13 mouse cellular contexts compared by ENCODE assay signal in the genomic region with DNA sequence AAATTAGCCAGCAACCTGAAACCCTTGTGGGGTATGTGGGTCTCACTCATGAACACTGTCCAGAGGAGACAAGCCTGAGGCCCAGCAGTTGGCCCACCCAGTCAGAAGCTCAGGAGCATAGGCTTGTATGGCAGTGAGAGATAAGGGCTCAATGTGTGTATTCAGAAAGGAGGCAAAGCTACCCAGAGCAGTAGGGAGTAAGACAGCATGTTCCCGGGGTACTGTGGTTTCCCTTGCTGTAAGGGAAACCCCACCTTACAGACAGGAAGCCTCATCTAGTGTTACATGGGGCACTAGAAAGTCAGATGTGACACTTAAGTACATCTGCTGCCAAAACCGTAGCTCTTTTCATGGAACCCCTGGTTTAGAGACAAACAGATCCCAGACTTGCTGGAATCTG.
DNase-seq lines count a peak whose midpoint lies in the region; ATAC-seq and TF ChIP-seq lines count a peak whose summit lies in the region.
"Had no signal": no experiment of that assay in that cellular context is flagged by ENCODE, and none has a peak within 500 bp of the region (broad histone marks: within the 10 kb centered on the region; RNA-seq: fewer than 3 reads in every experiment).

No protein-coding gene starts in this region.

- H3K4me2 ChIP-seq in lung, postnatal 0 days (replicated peaks; ENCODE audit: low read depth, low read length), result no peak overlapping the region
- H3K4me2 ChIP-seq in liver, embryonic 16.5 days (ENCODE audit: low read depth, low read length), result peak overlapping the region; percentile 55
- H3K4me2 ChIP-seq: heart, embryonic 13.5 days had no signal

- H3K4me1 ChIP-seq in lung, postnatal 0 days (ENCODE audit: insufficient read depth, low read depth, low read length), result peaks cover 8% of the 10 kb centered on the region
- peaks cover 61% of the 10 kb centered on the region for H3K4me1 ChIP-seq in liver, embryonic 16.5 days (ENCODE audit: control insufficient read depth, low read depth, low read length)

- TF ChIP-seq EP300 in lung, postnatal 0 days (IDR thresholded peaks at IDR 0.05), result 0 out of 2 replicates have a peak, but pooled peaks have one; percentile 19

- H3K9me3 ChIP-seq in lung, postnatal 0 days (ENCODE audit: low read length), result no peaks in the 10 kb centered on the region
- H3K9me3 ChIP-seq in liver, embryonic 16.5 days (replicated peaks; ENCODE audit: control insufficient read depth, low read length), result no peaks in the 10 kb centered on the region
- H3K9me3 ChIP-seq: forebrain, embryonic 10.5 days; heart, embryonic 13.5 days had no signal

- H3K9ac ChIP-seq in lung, postnatal 0 days (replicated peaks; ENCODE audit: low read depth), result no peak overlapping the region
- peak overlapping the region; percentile 52 for H3K9ac ChIP-seq in liver, embryonic 16.5 days (ENCODE audit: low read depth, low read length)
- H3K9ac ChIP-seq: heart, embryonic 13.5 days had no signal

- H3K27ac ChIP-seq in lung, postnatal 0 days (ENCODE audit: low read length), result no peak overlapping the region
- peak overlapping the region; percentile 89 for H3K27ac ChIP-seq in liver, embryonic 16.5 days (ENCODE audit: low read length)
- H3K27ac ChIP-seq: heart, embryonic 13.5 days; kidney, postnatal 0 days had no signal

- no peaks in the 10 kb centered on the region for H3K27me3 ChIP-seq in lung, postnatal 0 days (replicated peaks; ENCODE audit: insufficient read depth, low read length)
- H3K27me3 ChIP-seq in liver, embryonic 16.5 days (ENCODE audit: control insufficient read depth, insufficient read depth, low read depth, low read length), result no peaks in the 10 kb centered on the region

- intact Hi-C loops in left cerebral cortex, postnatal 4 days (cut with DNase I), result no loop called here

- no peak for ATAC-seq in lung, postnatal 0 days
- ATAC-seq in erythroblast, adult 5-6 weeks (replicated peaks; ENCODE audit: low FRiP score, poor library complexity, severe bottlenecking), result peak; percentile 83
- ATAC-seq in liver, embryonic 16.5 days (ENCODE audit: low read depth), result peak; percentile 93

- no peak for DNase-seq in lung, postnatal 0 days (ENCODE audit: low spot score)
- no peak for DNase-seq in lung, postnatal 14 days
- DNase-seq in thymus, postnatal 10 days (ENCODE audit: low spot score in 2 of 2), result peak; percentile 42 to 51
- DNase-seq in left cerebral cortex, postnatal 4 days, result no peak
- no peak for DNase-seq in cerebellum, adult 8-10 months
- DNase-seq in lung, postnatal 36 days, result no peak
- DNase-seq: cerebellum, postnatal 25 days; midbrain, embryonic 14.5 days had no signal

- no peaks in the 10 kb centered on the region for H3K36me3 ChIP-seq in lung, postnatal 0 days (ENCODE audit: insufficient read depth, low read length)
- no peaks in the 10 kb centered on the region for H3K36me3 ChIP-seq in liver, embryonic 16.5 days (ENCODE audit: control insufficient read depth, insufficient read depth)
- H3K36me3 ChIP-seq: forebrain, embryonic 10.5 days; heart, embryonic 13.5 days had no signal

- TF ChIP-seq CTCF in lung, postnatal 0 days (IDR thresholded peaks at IDR 0.05), result no peak

- H3K4me3 ChIP-seq in lung, postnatal 0 days (ENCODE audit: low read depth, low read length), result no peak overlapping the region
- peak overlapping the region; percentile 6; the same call in 1 of the 2 replicates for H3K4me3 ChIP-seq in liver, embryonic 16.5 days (ENCODE audit: low read depth, low read length)
- H3K4me3 ChIP-seq: forebrain, embryonic 10.5 days; heart, embryonic 13.5 days had no signal

- 38% methylated on average over 2 of the region's 2 CpGs for WGBS in lung, postnatal 0 days
- WGBS in liver, embryonic 16.5 days (ENCODE audit: insufficient replicate concordance), result 11% methylated on average over 2 of the region's 2 CpGs

Comparison
In these comparisons a context has a peak if more than half of its experiments do, and no peak if none do; other contexts are left out.
1. DNase-seq: peak in thymus, postnatal 10 days (2 of 2); none in lung, postnatal 0 days (single experiment), lung, postnatal 14 days (single experiment), left cerebral cortex, postnatal 4 days (single experiment), cerebellum, adult 8-10 months (single experiment) and lung, postnatal 36 days (single experiment).